Mouse (Mus musculus) layer of hippocampus, adult 9-10 months (tissue): ENCODE measurements around the gene Mmp19.

Experiments used
- DNase-seq: peaks from one replicate; pipeline ENCODE4 v3.0.0; 2022; ENCODE audit warnings: low spot score

Gene Mmp19

DNA sequence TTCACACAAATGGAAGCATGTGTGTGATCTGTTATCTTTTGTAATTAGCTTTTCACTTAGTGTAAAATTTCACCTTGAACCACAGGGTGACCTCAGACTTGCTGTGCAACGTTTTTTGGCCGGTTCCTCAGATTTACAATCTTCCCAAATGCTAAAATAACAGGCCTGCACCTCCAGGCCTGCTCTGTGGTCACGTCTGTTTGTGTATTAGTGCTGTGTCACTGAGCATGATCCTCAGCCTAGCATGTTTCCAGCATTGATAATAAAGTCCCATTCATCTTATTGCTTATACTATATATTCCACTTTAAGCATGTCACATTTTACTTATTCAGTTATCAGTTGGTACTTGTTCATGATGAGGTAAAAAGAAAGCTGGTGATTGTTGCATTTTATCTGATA is 59.6 kb downstream of the Mmp19 start:
- DNase-seq = no peak
